ENCODE assay signal across 15 mouse cellular contexts in the genomic region with DNA sequence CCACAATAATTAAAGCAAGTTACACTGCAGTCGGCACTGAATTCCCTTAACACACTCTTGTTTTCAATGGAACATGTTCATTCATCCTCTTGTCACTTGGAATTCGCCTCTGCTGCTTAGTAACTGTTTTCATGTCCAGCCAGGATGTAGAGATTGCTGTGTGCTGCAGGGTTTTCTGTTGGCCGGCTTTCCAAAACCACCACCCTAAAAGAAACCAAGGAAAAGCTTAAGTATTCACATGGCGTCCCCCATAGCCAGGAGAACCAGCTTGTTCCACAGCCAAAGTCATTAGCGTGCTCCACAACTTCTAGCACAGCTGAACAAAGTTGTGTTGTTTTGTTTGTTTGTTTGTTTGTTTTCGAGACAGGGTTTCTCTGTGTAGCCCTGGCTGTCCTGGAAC.
"Had no signal": no experiment of that assay in that cellular context is flagged by ENCODE, and none has a peak within 500 bp of the region (broad histone marks: within the 10 kb centered on the region; RNA-seq: fewer than 3 reads in every experiment).

No protein-coding gene starts in this region.

- H3K9ac ChIP-seq: liver, embryonic 13.5 days; midbrain, embryonic 13.5 days; neural tube, embryonic 12.5 days had no signal

- H3K9me3 ChIP-seq: liver, embryonic 13.5 days; midbrain, embryonic 13.5 days; neural tube, embryonic 12.5 days had no signal

- H3K27ac ChIP-seq: midbrain, embryonic 13.5 days; neural tube, embryonic 12.5 days had no signal

- DNase-seq: kidney, adult 8-10 months; kidney, postnatal 25 days; layer of hippocampus, adult 9-11 months; liver, embryonic 13.5 days; lung, adult 2 months; lung, postnatal 10 days; lung, postnatal 4 days; retina, postnatal 1 day; right cerebral cortex, postnatal 4 days; spleen, adult 18-20 months; thymus, adult 18-20 months; thymus, postnatal 14 days had no signal

- H3K4me3 ChIP-seq: liver, embryonic 13.5 days; midbrain, embryonic 13.5 days; neural tube, embryonic 12.5 days had no signal

- H3K4me2 ChIP-seq: liver, embryonic 13.5 days; midbrain, embryonic 13.5 days; neural tube, embryonic 12.5 days had no signal

- H3K4me1 ChIP-seq: neural tube, embryonic 12.5 days had no signal

- ATAC-seq: intestine, postnatal 0 days; midbrain, embryonic 13.5 days had no signal

- H3K27me3 ChIP-seq: liver, embryonic 13.5 days; midbrain, embryonic 13.5 days; neural tube, embryonic 12.5 days had no signal
